Mouse (Mus musculus) kidney, postnatal 0 days (tissue): Measurements from ENCODE around the gene Slc26a5. TPM values are rescaled to one million over a fixed set of nuclear protein-coding genes. Genes with fewer than 3 reads are reported as not detected.
A peak's percentile ranks its signal among the peaks of the same experiment; 100 is the strongest.

ENCODE experiments used
- ATAC-seq: fragments of 200-750 bp; cut with Nextera tagmentation; replicated peaks from 2 replicates; pipeline ENCODE4 v1.8.0; 2017; ENCODE audit warnings: low read depth, moderate number of reproducible peaks, moderate TSS enrichment, moderate library complexity; ENCODE audit not compliant: low FRiP score
- DNase-seq: peaks from one replicate; pipeline ENCODE4 v3.0.0-alpha.2; 2016; ENCODE audit warnings: low spot score
- H3K27ac ChIP-seq: fragments of 300-500 bp; sonication (generic); 2 replicates; pipeline ENCODE4 v1.5.1; 2014; ENCODE audit warnings: mild to moderate bottlenecking
- H3K27me3 ChIP-seq: fragments of 300-500 bp; sonication (generic); 2 replicates; pipeline ENCODE4 v1.6.1; 2014; ENCODE audit warnings: low read length, mixed read lengths; ENCODE audit not compliant: insufficient read depth
- H3K36me3 ChIP-seq: fragments of 300-500 bp; sonication (generic); 2 replicates; pipeline ENCODE4 v1.6.1; 2014; ENCODE audit warnings: low read length, mixed read lengths; ENCODE audit not compliant: insufficient read depth
- H3K4me1 ChIP-seq: fragments of 300-500 bp; sonication (generic); replicated peaks from 2 replicates; pipeline ENCODE4 v1.6.1; 2014; ENCODE audit warnings: antibody characterized with exemption, low read length, mixed read lengths; ENCODE audit not compliant: insufficient read depth
- H3K4me2 ChIP-seq: fragments of 300-500 bp; sonication (generic); 2 replicates; pipeline ENCODE4 v1.6.1; 2014; ENCODE audit warnings: mild to moderate bottlenecking, low read length, moderate library complexity, mixed read lengths
- H3K4me3 ChIP-seq: fragments of 300-500 bp; sonication (generic); replicated peaks from 2 replicates; pipeline ENCODE4 v1.5.1; 2014; ENCODE audit warnings: low read depth, low read length
- H3K9ac ChIP-seq: fragments of 300-500 bp; sonication (generic); 2 replicates; pipeline ENCODE4 v1.6.1; 2014; ENCODE audit warnings: low read depth, low read length
- H3K9me3 ChIP-seq: fragments of 300-500 bp; sonication (generic); replicated peaks from 2 replicates; pipeline ENCODE4 v1.6.1; 2016; ENCODE audit warnings: low read length, inconsistent platforms, mixed read lengths
- CTCF ChIP-seq: IDR thresholded peaks from 2 replicates; pipeline ENCODE4 v1.5.1; 2016; ENCODE audit warnings: antibody characterized with exemption, low read depth, mild to moderate bottlenecking, moderate library complexity
- WGBS: fragments of 180-500 bp; shearing (Covaris S2); extraction: QIAGEN DNeasy Blood & Tissue Kit; methylation state at CpG from one replicate; pipeline ENCODE4 v1.1.7; 2014; 5-methylcytosine and 5-hydroxymethylcytosine counted together
- polyA plus RNA-seq: library from polyadenylated mRNA; unstranded; fragments of >200 nt; fragmentation: Nextera tagmentation; extraction: Ambion mirVana; gene quantifications from 2 replicates; pipeline ENCODE4 v1.2.1, GENCODE M21; 2015

Gene Slc26a5
- not detected in 2 replicates for polyA plus RNA-seq

DNA sequence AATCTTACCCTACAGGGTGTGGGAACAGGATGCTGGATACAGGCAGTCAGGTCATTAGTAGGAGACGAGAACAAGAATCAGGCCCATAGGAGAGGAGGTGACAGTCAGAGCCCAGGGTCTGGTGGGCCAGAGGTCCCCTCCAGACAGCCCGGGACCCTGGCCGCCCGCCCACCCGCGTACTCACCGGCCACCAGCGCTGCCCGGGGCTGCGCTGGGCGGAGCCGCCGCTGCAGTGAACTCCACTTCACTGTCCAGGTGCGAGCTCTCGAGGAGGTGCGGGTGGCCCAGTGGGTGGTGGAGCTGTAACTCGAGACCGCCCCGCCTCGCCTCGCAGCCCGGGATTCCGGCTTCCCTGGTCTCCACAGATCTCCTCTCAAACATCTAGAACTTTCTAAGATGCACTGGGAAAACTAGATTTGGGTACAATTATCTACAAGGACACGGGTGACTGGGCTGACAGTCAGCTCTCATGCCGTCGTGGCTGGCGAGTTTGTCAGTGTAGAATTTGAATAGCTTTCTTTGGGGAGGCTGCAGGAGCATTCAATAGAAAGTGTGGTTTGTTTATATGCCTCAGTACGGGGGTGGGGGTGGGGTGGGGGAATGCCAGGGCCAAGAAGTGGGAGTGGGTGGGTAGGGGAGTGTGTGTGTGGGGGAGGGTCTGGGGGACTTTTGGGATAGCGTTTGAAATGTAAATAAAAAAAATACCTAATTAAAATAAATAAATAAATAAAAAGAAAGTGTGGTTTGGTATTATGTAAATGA, at the start of gene Slc26a5:
Gene Slc26a5, minus strand, starts transcription at position 259 of the 762 bp plus-strand sequence.
- Histone ChIP-seq H3K9ac (no peak within 1 kb of the TSS), H3K4me1 (no peaks in the 10 kb centered on the region), H3K9me3 (no peaks in the 10 kb centered on the region), H3K4me3 (0 out of 2 replicates have a peak within 1 kb of the TSS, but pooled peaks have one; percentile 11), H3K27ac (no peak within 1 kb of the TSS), H3K4me2 (peak within 1 kb of the TSS; percentile 48), H3K36me3 (no peaks in the 10 kb centered on the region), H3K27me3 (no peaks in the 10 kb centered on the region)
- no peak for TF ChIP-seq CTCF
- WGBS, result 2% methylated on average over 29 of the region's 29 CpGs
- DNase-seq (peak; percentile 10), ATAC-seq (0 out of 2 replicates have a peak, but pooled peaks have one; percentile 40)

DNA sequence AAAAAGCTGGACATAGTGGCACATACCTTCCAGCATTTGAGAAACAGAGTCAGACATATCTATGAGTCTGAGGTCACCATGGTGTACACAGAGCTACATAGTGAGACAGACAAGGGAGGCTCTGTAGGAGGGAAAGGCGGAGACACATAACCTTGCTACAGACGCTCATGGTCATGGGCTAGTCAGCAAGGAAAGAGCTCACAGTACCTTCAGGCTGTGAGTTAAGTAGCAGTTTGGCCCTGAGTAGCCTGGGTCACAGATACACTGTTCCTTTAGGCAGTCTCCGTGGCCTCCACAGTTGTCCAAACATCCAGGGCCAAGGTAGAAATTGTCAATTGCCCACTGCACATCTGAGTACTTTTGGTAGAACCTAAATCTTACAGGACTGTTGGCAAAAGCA, 49.4 kb upstream of the Slc26a5 start:
- no peak overlapping the region for H3K27ac ChIP-seq
- no peak for DNase-seq
- no peaks in the 10 kb centered on the region for H3K27me3 ChIP-seq
- H3K4me2 ChIP-seq, result no peak overlapping the region
- H3K9me3 ChIP-seq, result no peaks in the 10 kb centered on the region
- no peak overlapping the region for H3K4me3 ChIP-seq
- 63% methylated on average over 3 of the region's 3 CpGs for WGBS
- no peak overlapping the region for H3K9ac ChIP-seq
- no peak for ATAC-seq
- no peaks in the 10 kb centered on the region for H3K36me3 ChIP-seq
- TF ChIP-seq CTCF, result no peak
- no peaks in the 10 kb centered on the region for H3K4me1 ChIP-seq

DNA sequence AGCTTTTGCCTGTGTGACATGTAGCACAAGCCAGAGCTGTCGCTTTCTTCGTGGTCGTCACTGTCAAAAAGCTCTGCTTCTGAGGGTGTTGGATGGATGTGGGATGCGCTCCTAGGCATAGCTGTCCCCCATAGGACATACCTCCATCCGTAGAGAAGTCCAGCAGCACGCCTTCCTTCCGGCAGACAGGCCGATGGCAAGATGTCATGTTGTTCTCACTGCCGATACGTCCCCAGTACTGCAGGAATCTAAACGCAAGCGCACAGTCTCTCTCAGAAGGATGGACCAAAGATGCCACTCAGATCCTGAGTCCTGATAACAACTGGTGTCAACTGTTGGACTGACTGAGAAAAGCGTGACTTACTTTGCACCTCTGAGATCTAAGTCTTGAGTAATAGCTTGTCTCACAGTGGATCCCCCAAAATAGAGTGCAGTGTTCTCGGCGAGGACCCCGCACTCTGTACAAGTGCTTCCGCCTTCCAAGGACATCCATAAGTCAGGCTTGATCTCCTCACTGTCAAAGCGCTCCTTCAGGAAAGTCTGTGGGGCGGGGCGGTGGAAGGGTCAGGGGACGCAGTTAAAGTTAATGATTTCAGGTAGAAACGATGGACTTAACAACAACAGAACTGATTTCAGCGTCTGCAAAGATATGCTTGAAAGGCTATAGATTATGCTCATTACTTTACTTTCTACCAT, 47.6 kb upstream of the Slc26a5 start:
- H3K36me3 ChIP-seq, result no peaks in the 10 kb centered on the region
- 75% methylated on average over 23 of the region's 23 CpGs for WGBS
- no peak overlapping the region for H3K4me3 ChIP-seq
- no peak overlapping the region for H3K27ac ChIP-seq
- H3K9me3 ChIP-seq, result no peaks in the 10 kb centered on the region
- no peaks in the 10 kb centered on the region for H3K4me1 ChIP-seq
- no peaks in the 10 kb centered on the region for H3K27me3 ChIP-seq
- H3K4me2 ChIP-seq, result no peak overlapping the region
- no peak for DNase-seq
- TF ChIP-seq CTCF, result no peak
- no peak overlapping the region for H3K9ac ChIP-seq
- ATAC-seq, result no peak

DNA sequence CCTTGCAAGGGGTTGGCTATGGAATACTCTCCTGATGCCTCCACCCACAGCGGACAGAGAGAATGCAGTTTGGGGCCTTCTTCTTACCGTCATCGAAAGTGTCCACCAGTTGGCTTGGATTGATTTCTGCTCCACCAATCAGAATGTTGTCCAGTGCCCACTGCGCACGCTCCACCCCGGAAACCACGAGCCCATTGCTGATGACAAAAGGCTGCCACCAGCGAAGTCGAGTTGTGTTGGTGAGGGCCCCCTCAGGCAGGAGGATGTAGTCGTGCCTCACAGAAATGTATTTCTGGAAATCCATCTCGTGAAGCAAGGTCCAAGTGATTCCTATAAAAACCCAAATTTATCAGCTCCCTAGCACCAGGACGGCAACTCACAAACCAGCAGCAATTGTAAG, 45.3 kb upstream of the Slc26a5 start:
- no peak overlapping the region for H3K9ac ChIP-seq
- H3K27ac ChIP-seq, result no peak overlapping the region
- H3K27me3 ChIP-seq, result no peaks in the 10 kb centered on the region
- no peak overlapping the region for H3K4me2 ChIP-seq
- WGBS, result 90% methylated on average over 12 of the region's 12 CpGs
- ATAC-seq, result no peak
- no peaks in the 10 kb centered on the region for H3K4me1 ChIP-seq
- no peak for DNase-seq
- H3K9me3 ChIP-seq, result no peaks in the 10 kb centered on the region
- TF ChIP-seq CTCF, result no peak
- H3K4me3 ChIP-seq, result no peak overlapping the region
- no peaks in the 10 kb centered on the region for H3K36me3 ChIP-seq

DNA sequence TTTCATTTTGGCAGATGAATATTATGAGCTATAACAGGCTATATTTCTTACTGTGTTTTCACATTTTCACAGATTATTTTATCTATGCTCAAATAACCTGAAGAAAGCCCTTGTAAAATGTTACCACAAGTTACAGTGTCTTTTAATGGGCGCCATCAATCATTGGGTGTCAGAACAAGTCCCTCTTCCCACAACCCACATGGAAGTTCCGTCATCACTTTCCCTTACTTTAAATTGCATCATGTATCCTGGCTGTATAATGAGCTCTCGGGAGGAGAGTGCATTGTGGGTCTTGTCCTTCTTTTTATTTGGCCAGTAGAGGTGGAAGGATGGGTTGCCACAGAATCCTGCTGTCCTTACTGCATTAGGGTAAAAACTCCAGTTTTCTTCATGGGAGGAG, 44.3 kb upstream of the Slc26a5 start:
- no peaks in the 10 kb centered on the region for H3K9me3 ChIP-seq
- H3K27me3 ChIP-seq, result no peaks in the 10 kb centered on the region
- H3K4me3 ChIP-seq, result no peak overlapping the region
- no peak for TF ChIP-seq CTCF
- H3K4me2 ChIP-seq, result no peak overlapping the region
- DNase-seq (no peak), ATAC-seq (no peak)
- no peak overlapping the region for H3K27ac ChIP-seq
- H3K9ac ChIP-seq, result no peak overlapping the region
- 68% methylated on average over 3 of the region's 3 CpGs for WGBS
- H3K36me3 ChIP-seq, result no peaks in the 10 kb centered on the region
- no peaks in the 10 kb centered on the region for H3K4me1 ChIP-seq

DNA sequence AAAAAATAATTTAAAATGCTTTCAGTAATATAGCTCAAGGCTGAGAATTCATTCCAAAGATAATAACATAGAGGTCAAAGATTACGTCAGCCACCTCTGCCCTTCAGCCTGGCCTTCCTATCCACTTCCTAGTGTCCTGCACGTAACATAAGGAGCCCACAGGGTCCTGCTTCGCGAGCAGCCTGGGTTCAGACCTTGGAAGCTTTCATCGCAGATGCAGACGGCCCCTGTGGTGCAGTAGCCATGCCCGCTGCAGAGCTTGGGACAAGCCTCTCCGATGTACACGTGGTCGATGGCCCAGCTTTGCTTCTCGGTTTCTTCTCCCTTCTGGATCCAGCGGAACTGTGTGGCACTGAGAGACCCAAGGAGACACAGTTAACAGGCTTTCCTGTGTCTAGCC, 36.0 kb upstream of the Slc26a5 start:
- H3K9me3 ChIP-seq, result no peaks in the 10 kb centered on the region
- peak; percentile 1 for DNase-seq
- no peaks in the 10 kb centered on the region for H3K27me3 ChIP-seq
- ATAC-seq, result no peak
- H3K4me3 ChIP-seq, result no peak overlapping the region
- H3K4me1 ChIP-seq, result no peaks in the 10 kb centered on the region
- 62% methylated on average over 12 of the region's 12 CpGs for WGBS
- TF ChIP-seq CTCF, result no peak
- no peak overlapping the region for H3K4me2 ChIP-seq
- H3K9ac ChIP-seq, result no peak overlapping the region
- H3K27ac ChIP-seq, result no peak overlapping the region
- no peaks in the 10 kb centered on the region for H3K36me3 ChIP-seq
